Mouse (Mus musculus): ENCODE results near the gene Il10.

DNA sequence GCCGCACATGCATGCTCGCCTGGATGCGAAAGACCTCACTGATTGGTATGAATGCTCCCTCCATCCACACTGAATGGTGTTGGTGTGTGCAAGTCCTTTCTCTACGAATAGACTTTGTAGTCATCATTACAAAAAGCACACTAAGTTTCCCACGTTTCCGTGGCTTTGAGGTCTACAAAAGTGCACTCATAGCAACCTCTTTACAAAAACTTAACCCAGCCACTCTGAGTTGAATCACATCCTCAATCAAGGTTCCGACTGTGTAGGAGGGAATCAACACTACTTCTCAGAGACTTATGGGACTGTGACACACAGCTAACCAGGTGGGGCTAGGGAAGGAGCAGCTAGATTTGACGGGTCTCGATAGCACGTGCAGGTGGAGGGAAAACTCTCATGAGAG is 23.3 kb upstream of the Il10 start:
- TF ChIP-seq MEF2A (IDR thresholded peaks at IDR 0.05; ENCODE audit: borderline replicate concordance, low read depth, low read length) (no peak), ZMIZ1 (IDR thresholded peaks at IDR 0.05; ENCODE audit: low read depth, low read length) (no peak), RCOR1 (conservative IDR thresholded peaks at IDR 0.05; ENCODE audit: low read depth, low read length) (no peak), EP300 (IDR thresholded peaks at IDR 0.05; ENCODE audit: low read length) (no peak), TCF12 (IDR thresholded peaks at IDR 0.05; ENCODE audit: low read depth, low read length) (no peak), CTCF (conservative IDR thresholded peaks at IDR 0.05 in 1 of 2, IDR thresholded peaks at IDR 0.05 in 1 of 2; ENCODE audit: low read depth in 2 of 2, low read length in 2 of 2) (no peak), POLR2A (IDR thresholded peaks at IDR 0.05; ENCODE audit: low read depth, low read length) (no peak), ELF1 (IDR thresholded peaks at IDR 0.05; ENCODE audit: low read depth, low read length) (no peak), NRF1 (IDR thresholded peaks at IDR 0.05; ENCODE audit: low read depth, low read length) (no peak), RAD21 (IDR thresholded peaks at IDR 0.05; ENCODE audit: low read depth, low read length) (no peak), ZKSCAN1 (IDR thresholded peaks at IDR 0.05; ENCODE audit: borderline replicate concordance, low read depth, low read length) (no peak), CHD2 (IDR thresholded peaks at IDR 0.05; ENCODE audit: low read length) (no peak), CHD1 (IDR thresholded peaks at IDR 0.05; ENCODE audit: low read depth, low read length) (no peak), JUND (conservative IDR thresholded peaks at IDR 0.05; ENCODE audit: low read depth, low read length) (no peak)
